Mouse (Mus musculus) megakaryocyte, embryonic 14.5 days (primary cell): ENCODE results near the gene Flrt1.

Experiments
- FLI1 ChIP-seq: IDR thresholded peaks from 2 replicates; pipeline ENCODE4 v1.6.1; 2012; ENCODE audit warnings: low read length, inconsistent platforms, mixed read lengths
- GATA1 ChIP-seq: IDR thresholded peaks from 3 replicates; pipeline ENCODE4 v1.6.1; 2012; ENCODE audit warnings: mixed read lengths, low read length, inconsistent platforms, borderline replicate concordance

DNA sequence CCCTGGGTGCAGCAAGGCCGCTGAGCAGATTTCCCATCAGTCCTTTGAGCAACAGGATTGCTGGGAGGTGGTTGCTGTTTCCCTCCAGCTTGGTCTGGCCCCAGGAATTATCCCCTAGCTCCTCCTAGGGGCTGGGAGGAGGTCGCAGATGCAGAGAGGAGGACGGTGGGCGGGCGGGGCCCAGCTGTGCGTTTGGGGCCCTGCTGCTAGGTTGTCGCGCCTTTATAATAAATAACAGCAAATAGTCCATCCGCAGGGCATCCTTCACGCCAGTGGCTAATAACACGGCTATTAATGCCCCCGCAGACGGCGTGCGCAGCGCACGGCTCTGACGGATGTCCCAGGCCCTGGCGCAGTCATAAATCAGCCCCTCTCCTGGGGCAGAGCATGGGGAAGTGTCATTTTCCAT lies 1.5 kb downstream of the Flrt1 start:
- no peak for TF ChIP-seq GATA1
- TF ChIP-seq FLI1, result no peak
